Comparison of ENCODE assay signal across 8 mouse cellular contexts in genomic region chr1:61203170-61203569, GRCm38 (mm10).
DNase-seq lines count a peak whose midpoint lies in the region; ATAC-seq lines count a peak whose summit lies in the region.

No protein-coding gene starts in this region.

- no peaks in the 10 kb centered on the region for H3K9me3 ChIP-seq in kidney, embryonic 15.5 days (replicated peaks)
- H3K9me3 ChIP-seq in heart, embryonic 15.5 days (replicated peaks): no peaks in the 10 kb centered on the region

- DNase-seq in kidney, postnatal 25 days: no peak
- peak; percentile 58 for DNase-seq in embryo, embryonic 9.5 days (ENCODE audit: extremely low spot score)
- DNase-seq in lung, postnatal 4 days: peak; percentile 43 to 76
- DNase-seq in B cell, adult 2 months: no peak
- no peak for DNase-seq in frontal cortex, postnatal 10 days (ENCODE audit: low spot score in 2 of 2)
- no peak for DNase-seq in kidney, adult 8-10 months

- peak; percentile 84 for ATAC-seq in kidney, embryonic 15.5 days (replicated peaks; ENCODE audit: low FRiP score)
- no peak; the same call in 1 of the 2 replicates for ATAC-seq in heart, embryonic 15.5 days (replicated peaks; ENCODE audit: insufficient number of reproducible peaks, insufficient read depth, low FRiP score, low read depth)

- no peak overlapping the region for H3K9ac ChIP-seq in kidney, embryonic 15.5 days
- no peak overlapping the region for H3K9ac ChIP-seq in heart, embryonic 15.5 days

- H3K4me1 ChIP-seq in kidney, embryonic 15.5 days: peaks cover 11% of the 10 kb centered on the region
- H3K4me1 ChIP-seq in heart, embryonic 15.5 days (replicated peaks): peaks cover 10% of the 10 kb centered on the region

- no peaks in the 10 kb centered on the region for H3K36me3 ChIP-seq in kidney, embryonic 15.5 days
- H3K36me3 ChIP-seq in heart, embryonic 15.5 days: no peaks in the 10 kb centered on the region

- 0 out of 2 replicates have a peak overlapping the region, but pooled peaks have one; percentile 28 for H3K27ac ChIP-seq in kidney, embryonic 15.5 days
- 0 out of 2 replicates have a peak overlapping the region, but pooled peaks have one; percentile 6 for H3K27ac ChIP-seq in heart, embryonic 15.5 days

- no peaks in the 10 kb centered on the region for H3K27me3 ChIP-seq in kidney, embryonic 15.5 days
- H3K27me3 ChIP-seq in heart, embryonic 15.5 days: no peaks in the 10 kb centered on the region

- no peak overlapping the region for H3K4me3 ChIP-seq in kidney, embryonic 15.5 days (replicated peaks)
- no peak overlapping the region for H3K4me3 ChIP-seq in heart, embryonic 15.5 days

- H3K4me2 ChIP-seq in kidney, embryonic 15.5 days: peak overlapping the region; percentile 44
- H3K4me2 ChIP-seq in heart, embryonic 15.5 days: peak overlapping the region; percentile 47

- WGBS in kidney, embryonic 15.5 days: 14% methylated on average over 15 of the region's 15 CpGs
- 16% methylated on average over 15 of the region's 15 CpGs for WGBS in heart, embryonic 15.5 days

Comparison
In these comparisons a context has a peak if more than half of its experiments do, and no peak if none do; other contexts are left out.
1. DNase-seq: peak in embryo, embryonic 9.5 days (single experiment) and lung, postnatal 4 days (2 of 2); none in kidney, postnatal 25 days (0 of 2), B cell, adult 2 months (0 of 2), frontal cortex, postnatal 10 days (0 of 2) and kidney, adult 8-10 months (0 of 2).